Mouse (Mus musculus): Measurements from ENCODE around the gene Tlcd1.

DNA sequence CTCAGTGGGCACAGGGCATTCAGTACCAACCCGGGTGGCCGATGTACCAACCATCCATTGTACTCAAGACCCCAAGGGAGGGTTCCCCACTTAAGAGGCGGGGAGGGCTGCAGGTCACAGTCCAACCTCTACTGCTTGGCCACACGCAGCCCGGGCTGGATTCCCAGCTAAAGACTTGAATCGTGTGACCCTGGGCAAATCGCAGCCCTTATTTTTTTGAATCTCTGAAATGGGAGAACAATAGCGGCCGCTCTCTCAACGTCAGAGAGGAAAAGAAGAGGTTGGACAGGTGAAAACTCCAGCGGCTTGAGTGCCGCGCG is 11.9 kb upstream of the Tlcd1 start:
- TF ChIP-seq CTCF (conservative IDR thresholded peaks at IDR 0.05; ENCODE audit: insufficient read depth, insufficient read length, low read depth, low read length) (no peak), POLR2A (IDR thresholded peaks at IDR 0.05; ENCODE audit: low read depth, low read length) (no peak)

Data from kidney, adult 2 months (tissue).